Mouse (Mus musculus): ENCODE data around the gene 4930467E23Rik.
"Not testable (repeated sequence)": the region's sequence is repeated elsewhere in the genome, so short reads cannot be mapped to it uniquely, and the experiment has no call there.

DNA sequence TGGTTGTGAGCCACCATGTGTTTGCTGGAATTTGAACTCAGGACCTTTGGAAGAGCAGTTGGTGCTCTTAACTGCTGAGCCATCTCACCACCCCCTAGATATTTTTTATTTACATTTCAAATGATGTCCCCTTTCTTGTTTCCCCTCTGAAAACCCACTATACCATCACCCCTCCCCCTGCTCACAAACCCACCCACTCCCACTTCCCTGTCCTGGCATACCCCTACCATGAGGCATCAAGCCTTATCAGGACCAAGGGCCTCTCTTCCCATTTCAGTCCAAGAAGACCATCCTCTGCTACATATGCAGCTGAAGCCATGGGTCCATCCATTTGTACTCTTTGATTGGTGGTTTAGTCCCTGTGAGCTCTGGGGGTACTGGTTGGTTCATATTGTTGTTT lies 36.2 kb downstream of the 4930467E23Rik start:
- not testable (repeated sequence) for TF ChIP-seq CTCF (IDR thresholded peaks at IDR 0.05; ENCODE audit: extremely low read depth, insufficient read length, insufficient replicate concordance, low read depth, low read length); POLR2A (IDR thresholded peaks at IDR 0.05; ENCODE audit: low read depth, low read length)
